Mouse (Mus musculus) naive thymus-derived CD4-positive, alpha-beta T cell, adult 2 months (primary cell): ENCODE results near the gene Dnm1l.
A peak's percentile ranks its signal among the peaks of the same experiment; 100 is the strongest.
"Not testable (repeated sequence)": the region's sequence is repeated elsewhere in the genome, so short reads cannot be mapped to it uniquely, and the experiment has no call there.

Source experiments
- DNase-seq: peaks from one replicate; pipeline ENCODE4 v3.0.0-alpha.2; 2011; ENCODE audit warnings: low read depth

The Dnm1l gene

GRCm38 (mm10) chr16:16358481-16359100 is at the start of gene Dnm1l:
Gene Dnm1l (minus strand): TSS chr16:16358959.
- peak; percentile 92 for DNase-seq

DNA sequence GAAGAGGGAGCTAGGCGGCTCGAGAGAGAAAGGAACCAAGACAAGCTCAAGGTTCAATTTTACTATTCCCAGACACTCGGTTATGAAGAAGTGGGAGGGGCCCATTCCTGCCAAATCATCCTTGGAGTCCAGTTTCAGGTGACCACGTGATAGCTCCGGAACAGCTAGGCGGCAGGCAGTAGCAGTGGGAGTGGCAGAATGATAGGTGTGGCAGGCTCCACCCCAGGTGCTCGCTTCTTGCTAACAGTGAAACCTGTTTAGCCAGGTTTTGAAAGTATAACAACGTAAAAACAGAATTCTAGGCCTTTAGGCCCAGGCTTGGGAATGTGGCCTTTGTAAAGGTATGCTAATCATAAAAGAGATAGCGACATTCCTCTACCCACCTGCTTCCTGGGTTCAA is 8.5 kb upstream of the Dnm1l start:
- not testable (repeated sequence) for DNase-seq

- not testable (repeated sequence) for DNase-seq
Measured at GRCm38 (mm10) chr16:16359101-16359482, 333 bp upstream of the Dnm1l start.

DNA sequence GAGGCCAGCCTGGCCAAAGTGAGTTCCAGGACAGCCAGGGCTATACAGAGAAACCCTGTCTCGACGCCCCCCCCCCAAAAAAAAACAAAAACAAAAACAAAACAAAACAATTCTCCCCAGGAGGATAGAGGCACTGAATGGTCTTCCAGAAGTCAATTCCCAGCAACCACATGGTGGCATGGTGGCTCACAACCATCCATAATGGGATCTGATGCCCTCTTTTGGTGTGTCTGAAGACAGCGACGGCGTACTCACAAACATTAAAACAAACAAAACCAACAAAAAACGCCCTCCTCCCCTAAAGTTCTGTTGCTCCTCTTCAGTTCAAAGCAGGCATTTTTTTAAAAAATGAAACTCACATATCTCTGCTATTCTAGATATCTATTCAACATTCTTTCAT is 851 bp downstream of the Dnm1l start:
- no peak for DNase-seq

DNA sequence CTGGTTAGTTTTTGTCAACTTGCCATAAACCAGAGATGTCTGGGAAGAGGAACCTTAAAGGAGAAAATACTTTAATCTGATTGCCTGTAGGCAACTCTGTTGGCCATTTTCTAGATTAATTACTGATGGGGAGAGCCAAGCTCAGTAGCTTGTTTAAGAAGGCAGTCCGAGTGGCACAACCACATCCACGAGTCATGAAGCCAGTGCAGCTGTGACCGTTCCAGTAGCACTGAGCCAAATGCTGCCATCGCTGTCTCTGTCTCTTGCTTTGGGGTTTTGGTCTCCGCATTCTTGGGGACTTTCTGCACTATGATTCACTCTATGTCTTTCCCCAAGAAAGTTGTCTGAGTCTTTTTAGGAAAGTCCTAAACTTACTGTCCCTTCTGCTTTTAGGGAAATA is 12.3 kb downstream of the Dnm1l start:
- no peak for DNase-seq

GRCm38 (mm10) chr16:16325775-16326336 is 32.9 kb downstream of the Dnm1l start:
- DNase-seq = no peak

GRCm38 (mm10) chr16:16311319-16311718 is 47.4 kb downstream of the Dnm1l start:
- no peak for DNase-seq

DNA sequence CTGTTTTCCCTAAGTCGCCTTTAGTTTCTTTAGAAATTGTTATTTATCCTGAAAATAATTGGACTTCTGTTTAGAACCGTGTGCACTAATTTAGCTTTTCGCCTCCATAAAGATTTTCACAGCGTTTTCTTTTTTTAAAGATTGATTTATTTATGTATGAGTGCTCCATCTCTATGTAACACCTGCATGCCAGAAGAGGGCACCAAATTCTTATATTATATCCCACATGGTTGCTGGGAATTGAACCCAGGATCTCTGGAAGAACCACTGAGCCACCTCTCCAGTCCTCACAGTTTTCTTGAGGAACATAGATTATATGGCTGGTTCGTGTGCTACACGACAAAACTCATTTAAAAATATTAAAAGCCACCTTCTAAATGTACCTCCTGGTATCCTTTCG is 54.9 kb downstream of the Dnm1l start:
- DNase-seq = peak; percentile 26

GRCm38 (mm10) chr16:16303138-16303827 is 55.5 kb downstream of the Dnm1l start:
- DNase-seq = peak; percentile 43

DNA sequence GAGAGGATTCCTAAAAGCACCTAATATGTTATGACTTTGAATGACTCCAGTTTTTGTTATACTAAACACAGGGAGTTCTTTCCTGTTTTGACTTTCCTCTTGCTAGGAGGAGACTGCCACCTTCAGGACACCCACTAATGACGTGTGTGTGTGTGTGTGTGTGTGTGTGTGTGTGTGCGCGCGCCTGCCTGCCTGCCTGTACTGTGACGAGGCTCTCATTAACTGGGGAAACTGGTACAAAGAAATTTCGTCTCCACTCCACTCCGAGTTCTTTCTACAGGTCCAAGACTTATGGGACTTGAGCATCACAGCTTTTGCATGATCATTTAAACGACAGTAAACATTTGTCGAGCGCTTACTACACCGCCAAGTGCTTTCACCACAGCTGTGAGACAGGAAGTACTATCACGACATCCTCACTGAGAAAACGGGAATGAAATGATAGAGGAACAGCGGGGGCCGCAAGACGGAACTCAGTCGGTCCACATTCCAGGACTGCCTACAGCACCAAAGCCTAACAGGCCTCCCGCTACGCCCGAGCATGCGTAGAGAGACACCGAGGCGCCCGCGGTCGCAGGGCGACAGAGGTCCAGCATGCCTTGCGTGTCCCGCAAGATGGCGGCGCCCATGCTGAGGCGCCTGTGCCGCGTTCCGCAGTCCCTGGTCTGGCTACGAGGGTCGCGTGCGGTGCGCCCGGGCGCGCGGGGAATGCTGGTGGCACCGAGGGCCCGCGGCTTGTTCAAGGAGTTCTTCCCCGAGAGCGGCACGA is 56.2 kb downstream of the Dnm1l start, which contains the start of gene Yars2:
Yars2 (plus strand) TSS at position 597 of the 769 bp plus-strand sequence.
- peak; percentile 93 for DNase-seq

DNA sequence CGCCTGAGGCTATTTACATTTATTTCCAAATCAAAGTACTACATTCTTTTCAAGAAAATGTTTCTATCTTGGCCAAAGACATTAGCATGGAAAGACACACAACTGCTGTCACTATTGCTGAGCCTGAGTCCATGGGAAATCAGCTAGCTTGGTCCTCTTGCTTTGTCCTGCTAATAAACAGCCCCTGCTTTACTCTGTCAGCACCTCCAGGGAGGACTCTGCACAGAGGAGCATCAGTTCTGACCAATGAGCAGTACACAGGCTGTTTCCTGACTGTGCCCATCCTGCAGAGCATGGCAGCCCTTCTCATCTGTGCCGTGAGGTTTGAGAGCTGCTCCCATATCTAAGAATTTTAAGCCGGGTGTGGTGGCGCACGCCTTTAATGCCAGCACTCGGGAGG is 85.0 kb downstream of the Dnm1l start:
- DNase-seq = no peak

DNA sequence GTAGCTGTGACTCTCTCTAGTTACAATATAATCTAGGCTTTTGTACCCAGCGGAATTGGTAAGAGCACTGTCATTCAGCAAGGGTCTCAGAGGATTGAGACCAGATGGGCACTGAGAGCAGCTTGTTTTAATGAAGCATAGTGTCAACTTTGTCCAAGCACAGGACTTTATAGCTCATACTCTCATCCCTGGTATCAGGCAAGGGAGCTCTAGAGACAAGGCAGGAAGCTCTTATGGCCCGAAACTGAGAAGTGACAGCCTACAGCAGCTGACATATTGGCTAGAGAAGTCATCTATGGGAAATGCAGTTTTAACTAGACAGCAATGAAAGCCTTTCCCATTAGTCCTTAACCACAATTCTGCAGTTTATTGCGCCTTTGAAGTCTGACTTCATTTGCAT is 85.8 kb downstream of the Dnm1l start:
- no peak for DNase-seq

- no peak for DNase-seq
Measured at GRCm38 (mm10) chr16:16262436-16262835, 96.3 kb downstream of the Dnm1l start.
